Mouse (Mus musculus) spleen, adult 2 months (tissue): ENCODE results near the gene Flrt1. TPM values are rescaled to one million over a fixed set of nuclear protein-coding genes. Genes with fewer than 3 reads are reported as not detected.
A peak's percentile ranks its signal among the peaks of the same experiment; 100 is the strongest.

Experiments used
- DNase-seq, 2 experiments: peaks; one replicate each; pipeline versions ENCODE4 v3.0.0 to v3.0.0-alpha.2; 2012 to 2021; ENCODE audit warnings: low spot score in 2 of 2, low read depth in 1 of 2
- H3K27ac ChIP-seq: fragments of 200-500 bp; 2 replicates; pipeline ENCODE4 v1.5.1; 2012; ENCODE audit warnings: low read length, inconsistent platforms; ENCODE audit not compliant: insufficient read depth
- H3K27me3 ChIP-seq: fragments of 200-500 bp; 2 replicates; pipeline ENCODE4 v1.6.1; 2012; ENCODE audit warnings: mild to moderate bottlenecking, moderate library complexity, low read length, inconsistent platforms; ENCODE audit not compliant: control insufficient read depth, insufficient read depth
- H3K36me3 ChIP-seq: fragments of 200-500 bp; 2 replicates; pipeline ENCODE4 v1.6.1; 2012; ENCODE audit warnings: mild to moderate bottlenecking, low read length, inconsistent platforms; ENCODE audit not compliant: control insufficient read depth, insufficient read depth
- H3K4me1 ChIP-seq: fragments of 200-500 bp; 2 replicates; pipeline ENCODE4 v1.6.1; 2011; ENCODE audit warnings: inconsistent platforms; ENCODE audit not compliant: control insufficient read depth, insufficient read depth, insufficient read length
- H3K4me3 ChIP-seq: fragments of 200-500 bp; 2 replicates; pipeline ENCODE4 v1.5.1; 2011; ENCODE audit warnings: mild to moderate bottlenecking, inconsistent platforms; ENCODE audit not compliant: insufficient read depth, insufficient read length; ENCODE audit errors: extremely low read depth
- CTCF ChIP-seq: fragments of 200-500 bp; IDR thresholded peaks from 2 replicates; pipeline ENCODE4 v1.5.1; 2011; ENCODE audit warnings: mild to moderate bottlenecking, inconsistent platforms; ENCODE audit not compliant: insufficient read depth, insufficient read length, insufficient replicate concordance; ENCODE audit errors: extremely low read depth
- POLR2A ChIP-seq: fragments of 200-500 bp; IDR thresholded peaks from 2 replicates; pipeline ENCODE4 v1.6.1; 2011; ENCODE audit warnings: low read depth, low read length, inconsistent platforms
- WGBS: fragments of 180-500 bp; shearing (Covaris S2); methylation state at CpG from one replicate; pipeline ENCODE4 v1.1.7; 2018; 5-methylcytosine and 5-hydroxymethylcytosine counted together
- polyA plus RNA-seq: library from polyadenylated mRNA; depleted of rRNA; stranded (reverse); fragments of >200 nt; gene quantifications from 2 replicates; pipeline ENCODE4 v1.2.3, GENCODE M21; 2012

The Flrt1 gene
- polyA plus RNA-seq, 1 experiment: 0.16 TPM

DNA sequence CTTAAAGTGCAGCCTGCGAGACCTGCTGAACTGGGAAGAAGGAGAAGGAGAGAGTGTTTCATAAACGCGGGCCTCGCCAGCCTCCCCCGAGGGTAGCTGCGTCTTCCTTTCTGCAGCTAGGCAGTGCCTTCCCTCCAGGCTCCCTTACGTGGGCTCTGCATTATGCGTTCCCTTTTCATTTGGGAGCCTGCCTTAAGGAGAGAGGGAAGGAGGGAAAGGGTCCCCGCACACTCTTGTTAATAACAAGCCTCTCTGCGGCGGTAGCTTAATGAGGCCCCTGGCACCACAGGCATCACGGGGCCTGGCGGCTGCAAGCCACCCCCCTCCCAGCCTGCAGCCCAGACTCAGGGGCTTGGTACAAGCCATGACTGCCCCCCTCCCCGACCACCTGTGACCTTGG is 8.0 kb upstream of the Flrt1 start:
- Histone ChIP-seq H3K36me3 (no peaks in the 10 kb centered on the region), H3K4me1 (peaks cover 27% of the 10 kb centered on the region; the same call in 1 of the 2 replicates), H3K27me3 (no peaks in the 10 kb centered on the region), H3K4me3 (no peak overlapping the region), H3K27ac (no peak overlapping the region)
- WGBS: 62% methylated on average over 14 of the region's 14 CpGs
- TF ChIP-seq CTCF: no peak
- no peak for TF ChIP-seq POLR2A
- no peak for DNase-seq

- 91% methylated on average over 3 of the region's 3 CpGs for WGBS
- H3K27me3 ChIP-seq: no peaks in the 10 kb centered on the region
- H3K4me3 ChIP-seq: no peak overlapping the region
- TF ChIP-seq POLR2A (no peak), CTCF (no peak)
- H3K4me1 ChIP-seq: peaks cover 18% of the 10 kb centered on the region; the same call in 1 of the 2 replicates
- H3K27ac ChIP-seq: no peak overlapping the region
- H3K36me3 ChIP-seq: no peaks in the 10 kb centered on the region
- DNase-seq: no peak
Measured at GRCm38 (mm10) chr19:7112628-7113027, 7.1 kb upstream of the Flrt1 start.

DNA sequence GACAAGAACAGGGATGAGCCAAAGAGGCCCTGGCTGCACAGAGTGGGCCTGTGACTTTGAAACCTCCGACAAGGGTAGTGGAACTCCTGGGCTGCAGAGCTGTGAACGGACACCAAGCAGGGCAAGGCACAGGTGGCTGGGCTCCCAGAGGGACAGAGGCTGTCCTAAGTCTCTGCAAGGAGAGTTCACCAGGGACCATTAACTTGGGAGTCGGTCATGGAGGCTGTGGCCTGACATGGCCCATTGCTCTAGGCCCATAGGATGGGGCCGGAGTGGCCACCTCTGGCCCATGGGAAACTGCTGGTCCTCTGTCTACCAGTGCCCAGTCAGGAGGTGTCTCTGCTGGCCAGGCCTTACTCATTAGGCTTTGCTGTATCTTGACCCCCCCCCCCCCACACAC is 6.2 kb upstream of the Flrt1 start:
- H3K4me3 ChIP-seq: no peak overlapping the region
- no peak overlapping the region for H3K27ac ChIP-seq
- 85% methylated on average over 4 of the region's 4 CpGs for WGBS
- peaks cover 9% of the 10 kb centered on the region; the same call in 1 of the 2 replicates for H3K4me1 ChIP-seq
- H3K36me3 ChIP-seq: no peaks in the 10 kb centered on the region
- no peak for DNase-seq
- TF ChIP-seq CTCF (no peak), POLR2A (no peak)
- no peaks in the 10 kb centered on the region for H3K27me3 ChIP-seq

DNA sequence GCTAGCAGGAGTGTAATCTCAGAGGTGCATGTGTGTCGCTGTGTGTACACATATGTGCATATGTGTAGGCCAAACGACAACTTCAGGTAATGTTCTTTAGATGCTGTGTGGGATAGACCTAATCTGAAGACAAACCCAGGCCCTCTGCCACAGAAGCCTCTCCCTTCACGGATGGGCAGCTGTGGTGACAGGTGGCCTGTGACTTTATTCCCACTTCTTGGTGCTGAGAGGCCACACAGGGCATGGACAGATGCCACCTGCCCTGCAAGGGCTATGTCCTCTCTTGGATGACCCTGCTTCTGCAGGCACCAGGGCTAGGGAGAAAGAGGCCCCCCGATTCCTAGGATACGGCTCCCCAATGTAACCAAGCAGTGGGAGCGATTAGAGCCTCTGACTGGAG is 5.8 kb upstream of the Flrt1 start:
- no peak for DNase-seq
- Histone ChIP-seq H3K27me3 (no peaks in the 10 kb centered on the region), H3K27ac (no peak overlapping the region), H3K36me3 (no peaks in the 10 kb centered on the region), H3K4me3 (no peak overlapping the region), H3K4me1 (peaks cover 5% of the 10 kb centered on the region; the same call in 1 of the 2 replicates)
- TF ChIP-seq POLR2A: no peak
- TF ChIP-seq CTCF: no peak
- 84% methylated on average over 6 of the region's 6 CpGs for WGBS

- WGBS: 81% methylated on average over 6 of the region's 6 CpGs
- no peak for DNase-seq
- Histone ChIP-seq H3K27ac (no peak overlapping the region), H3K4me3 (no peak overlapping the region), H3K27me3 (no peaks in the 10 kb centered on the region), H3K36me3 (no peaks in the 10 kb centered on the region), H3K4me1 (peaks cover under 1% of the 10 kb centered on the region; the same call in 1 of the 2 replicates)
- TF ChIP-seq CTCF (no peak), POLR2A (no peak)
Measured at GRCm38 (mm10) chr19:7110875-7111274, 5.3 kb upstream of the Flrt1 start.

DNA sequence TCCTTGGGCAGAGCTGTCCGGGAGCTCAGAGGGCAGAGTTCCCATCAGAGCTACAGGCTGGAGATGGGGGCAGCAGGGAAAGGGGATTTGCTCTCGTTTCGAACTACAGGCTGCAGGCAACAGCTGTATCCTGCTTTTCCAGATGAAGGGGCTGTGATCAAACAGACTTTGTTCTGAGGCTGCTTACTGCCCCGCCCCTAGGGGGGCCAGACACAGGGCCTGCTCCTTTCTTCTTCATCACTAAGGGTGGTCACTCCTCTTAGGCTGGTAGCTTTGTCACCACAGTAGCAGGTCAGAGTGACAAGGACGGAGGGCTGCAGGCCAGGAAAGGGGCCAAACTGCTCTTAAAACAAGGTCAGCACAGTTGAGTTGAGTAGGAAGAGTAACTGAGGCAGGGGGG is 4.6 kb upstream of the Flrt1 start:
- WGBS: 48% methylated on average over 5 of the region's 5 CpGs
- no peak for DNase-seq
- Histone ChIP-seq H3K27ac (no peak overlapping the region), H3K4me1 (peaks cover 4% of the 10 kb centered on the region; the same call in 1 of the 2 replicates), H3K36me3 (no peaks in the 10 kb centered on the region), H3K4me3 (no peak overlapping the region), H3K27me3 (no peaks in the 10 kb centered on the region)
- TF ChIP-seq CTCF: no peak
- no peak for TF ChIP-seq POLR2A

GRCm38 (mm10) chr19:7108114-7108905 is 2.8 kb upstream of the Flrt1 start:
- no peak overlapping the region for H3K4me3 ChIP-seq
- WGBS: 61% methylated on average over 6 of the region's 6 CpGs
- no peak for DNase-seq
- no peak overlapping the region for H3K27ac ChIP-seq
- TF ChIP-seq CTCF: peak; percentile 24; the same call in 1 of the 2 replicates
- TF ChIP-seq POLR2A: no peak
- peaks cover 8% of the 10 kb centered on the region; the same call in 1 of the 2 replicates for H3K4me1 ChIP-seq
- no peaks in the 10 kb centered on the region for H3K27me3 ChIP-seq
- H3K36me3 ChIP-seq: no peaks in the 10 kb centered on the region
